Mouse (Mus musculus) common myeloid progenitor, adult 5-6 weeks (primary cell): Measurements from ENCODE around the gene Lgi1. TPM values are rescaled to one million over a fixed set of nuclear protein-coding genes. Genes with fewer than 3 reads are reported as not detected.
A peak's percentile ranks its signal among the peaks of the same experiment; 100 is the strongest.

Experiments used
- ATAC-seq: replicated peaks from 2 replicates; pipeline ENCODE4 v1.8.0; 2016; ENCODE audit warnings: low read depth, mild to moderate bottlenecking, moderate TSS enrichment, inconsistent platforms; ENCODE audit not compliant: poor library complexity, severe bottlenecking
- total RNA-seq: library from RNA; stranded (forward); fragments of 200-1000, 187-1606 nt; gene quantifications from 2 replicates; pipeline ENCODE4 v1.2.3, GENCODE M21; 2017

Gene Lgi1
- total RNA-seq, 1 experiment from 2014 or later = not detected

DNA sequence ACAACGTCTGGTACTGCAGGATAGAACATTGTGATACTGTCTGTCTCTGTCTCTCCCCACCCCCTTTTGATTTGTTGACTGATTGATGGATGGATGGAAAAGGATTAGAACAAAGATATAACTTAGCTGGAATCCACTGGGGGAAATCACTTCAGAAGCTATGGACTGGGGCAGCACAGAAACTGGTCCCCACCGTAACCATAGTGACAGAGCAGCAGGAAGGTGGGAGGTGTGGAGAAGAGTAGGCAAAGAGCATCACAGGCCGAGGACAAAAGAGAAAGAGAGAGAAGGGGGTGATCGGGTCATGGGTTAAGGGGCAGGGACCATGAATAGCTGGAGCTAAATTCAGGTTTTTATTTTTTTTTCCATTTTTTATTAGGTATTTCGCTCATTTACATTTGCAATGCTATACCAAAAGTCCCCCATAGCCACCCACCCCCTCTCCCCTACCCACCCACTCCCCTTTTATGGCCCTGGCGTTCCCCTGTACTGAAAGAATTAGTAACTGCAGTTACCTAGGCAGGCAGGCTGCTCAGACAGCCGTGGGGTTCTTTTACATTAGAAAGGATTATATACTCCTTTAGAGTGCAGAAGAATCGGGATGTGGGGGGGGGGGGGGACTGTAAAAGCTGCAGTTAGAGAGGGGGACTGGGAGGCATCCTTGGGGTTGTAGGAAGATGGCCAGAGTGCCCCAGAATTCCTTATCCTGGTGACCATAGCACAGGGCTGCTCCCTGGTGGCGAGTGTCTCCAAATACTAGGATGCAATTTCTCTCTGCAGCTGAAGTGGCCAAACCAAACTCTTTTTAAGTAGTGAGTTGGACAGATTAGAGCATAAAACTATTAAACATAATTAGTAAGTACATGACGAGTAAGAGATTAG, 60.1 kb downstream of the Lgi1 start:
- no peak for ATAC-seq

DNA sequence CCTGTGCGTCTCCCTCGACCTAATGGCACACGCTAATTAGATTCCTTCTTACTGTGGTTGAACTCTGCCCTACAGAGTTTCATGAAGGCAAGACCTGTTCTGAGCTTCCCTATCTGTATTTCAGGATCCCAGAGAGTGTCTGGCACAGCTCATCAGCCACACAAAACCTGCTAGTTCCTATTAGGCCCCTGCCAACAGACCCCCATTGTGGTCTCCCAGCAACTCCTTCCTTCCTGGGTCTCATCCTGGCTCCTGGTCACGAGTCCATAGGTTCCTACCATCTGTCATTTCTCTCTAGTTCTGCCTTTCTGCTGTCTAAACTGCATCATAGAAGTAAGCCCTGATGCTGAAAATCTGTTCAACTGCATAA, 60.7 kb downstream of the Lgi1 start:
- no peak for ATAC-seq

GRCm38 (mm10) chr19:38325854-38326253, 61.5 kb downstream of the Lgi1 start:
- ATAC-seq = no peak

DNA sequence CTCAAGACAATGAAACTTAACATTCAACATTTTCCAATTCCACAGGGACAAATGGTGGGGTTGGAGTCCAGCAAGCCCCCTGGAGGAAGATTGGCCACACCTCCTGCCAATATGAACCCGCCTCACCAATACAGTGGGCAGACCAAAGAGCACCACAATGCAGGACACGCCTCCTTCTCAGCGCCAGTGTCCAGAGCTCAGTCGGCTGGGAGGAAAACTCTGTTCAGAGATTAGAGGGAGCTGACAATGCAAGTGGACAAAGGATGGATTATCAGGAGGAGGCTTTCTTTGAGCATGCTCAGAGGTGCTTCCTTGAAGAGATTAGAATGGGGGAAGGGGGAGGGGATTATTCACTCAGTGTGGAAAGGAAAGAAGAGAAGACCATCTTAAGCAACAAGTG, 62.7 kb downstream of the Lgi1 start:
- ATAC-seq = no peak

DNA sequence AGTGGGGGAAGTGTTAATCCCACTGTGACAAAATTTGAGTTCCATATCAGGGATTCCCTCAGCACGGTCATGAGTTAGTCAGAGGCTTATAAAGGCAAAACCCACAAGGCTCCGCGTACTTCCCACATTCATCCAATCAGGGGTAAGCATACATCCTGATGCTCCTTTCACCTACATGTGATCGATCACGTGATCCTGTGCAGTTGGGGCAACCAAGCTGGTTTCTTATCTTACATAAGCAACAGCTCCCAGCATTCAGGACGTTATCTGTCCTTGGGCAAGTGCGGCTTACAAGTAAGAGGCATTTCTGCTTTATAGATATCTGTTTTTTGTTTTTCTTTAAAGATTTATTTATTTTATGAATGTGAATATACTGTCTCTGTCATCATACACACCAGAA, 63.7 kb downstream of the Lgi1 start:
- no peak for ATAC-seq

DNA sequence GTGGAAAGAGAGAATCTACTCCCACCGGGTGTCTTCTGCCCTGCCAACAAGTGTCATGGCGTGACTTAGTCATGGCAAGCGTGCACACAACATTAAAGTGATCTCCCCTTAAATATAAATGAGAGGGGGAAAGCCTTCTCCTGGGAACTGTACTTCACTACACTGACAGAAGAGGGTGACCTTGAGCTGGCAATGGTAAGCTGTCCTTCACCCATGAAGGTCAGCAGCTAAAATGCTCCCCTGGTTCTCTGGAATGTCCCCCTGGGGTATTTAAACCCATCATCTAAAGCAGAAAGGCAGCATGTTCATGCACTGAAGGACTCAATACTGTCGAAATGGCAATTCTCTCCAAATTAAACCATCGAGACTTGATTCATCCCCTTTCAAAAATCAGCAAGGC, 64.9 kb downstream of the Lgi1 start:
- ATAC-seq = no peak

- ATAC-seq = no peak
These were observed 66.7 kb downstream of the Lgi1 start for GRCm38 (mm10) chr19:38331072-38331471.

- ATAC-seq = no peak
These were observed 67.9 kb downstream of the Lgi1 start for GRCm38 (mm10) chr19:38332245-38332644.

- ATAC-seq = no peak
These were observed 68.5 kb downstream of the Lgi1 start for GRCm38 (mm10) chr19:38332820-38333219.

DNA sequence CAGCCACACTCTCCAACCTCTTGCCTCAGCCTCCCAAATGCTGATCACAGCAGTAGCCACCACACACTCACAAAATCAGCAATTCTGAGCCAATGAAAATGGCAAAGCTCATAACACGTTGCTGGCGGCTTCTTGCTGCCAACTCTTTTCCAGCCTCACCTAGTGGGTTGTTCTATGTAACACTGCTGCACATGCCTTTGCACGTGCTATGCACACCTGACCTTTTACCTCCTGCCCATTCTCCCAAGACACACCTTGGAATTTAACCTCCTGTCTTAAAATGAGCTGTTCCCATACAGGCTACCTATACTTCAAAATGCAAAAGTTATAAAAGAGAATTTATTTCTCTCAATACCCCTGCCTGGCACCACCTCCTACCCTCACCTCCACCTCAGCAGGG, 72.2 kb downstream of the Lgi1 start:
- no peak for ATAC-seq

DNA sequence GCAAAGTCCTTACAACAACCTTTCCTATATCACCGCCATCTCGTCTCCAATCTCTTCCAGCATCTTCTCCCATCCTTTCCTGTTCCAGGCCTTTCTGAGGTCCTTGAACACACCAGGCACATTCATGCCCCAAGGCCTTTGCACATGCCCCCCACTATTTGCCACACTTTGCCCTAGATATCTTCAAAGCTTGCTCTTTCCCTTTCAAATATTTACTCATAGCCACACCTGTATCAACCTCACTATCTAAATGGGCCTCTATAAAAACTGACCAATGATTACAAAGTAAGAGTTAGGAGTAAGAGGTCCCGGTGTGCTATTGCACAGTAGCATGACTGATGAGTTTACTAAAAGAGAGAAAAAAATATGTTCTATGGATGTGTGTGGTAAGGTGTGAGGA, 73.0 kb downstream of the Lgi1 start:
- no peak for ATAC-seq

DNA sequence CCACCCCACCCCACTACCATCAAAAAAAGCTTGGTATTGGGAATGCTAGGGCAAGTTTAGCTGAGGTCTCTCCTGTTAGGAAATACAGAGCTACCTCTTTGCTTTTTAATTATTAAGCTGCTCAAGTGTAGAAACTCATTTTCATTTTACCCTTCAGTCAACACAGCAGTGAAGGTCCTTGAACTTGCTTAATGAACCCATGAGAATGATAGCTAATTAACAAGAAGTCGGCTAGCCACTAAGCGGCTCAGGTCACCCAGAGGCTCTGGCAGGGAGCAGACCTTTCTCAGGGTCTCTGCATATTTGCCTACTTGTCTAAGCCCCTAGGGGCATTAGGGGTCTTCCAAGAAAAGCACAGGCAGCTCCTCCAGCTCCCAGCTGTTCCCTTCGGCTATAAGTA, 75.4 kb downstream of the Lgi1 start:
- ATAC-seq = no peak

- no peak for ATAC-seq
These were observed 78.9 kb downstream of the Lgi1 start for GRCm38 (mm10) chr19:38343246-38343645.

DNA sequence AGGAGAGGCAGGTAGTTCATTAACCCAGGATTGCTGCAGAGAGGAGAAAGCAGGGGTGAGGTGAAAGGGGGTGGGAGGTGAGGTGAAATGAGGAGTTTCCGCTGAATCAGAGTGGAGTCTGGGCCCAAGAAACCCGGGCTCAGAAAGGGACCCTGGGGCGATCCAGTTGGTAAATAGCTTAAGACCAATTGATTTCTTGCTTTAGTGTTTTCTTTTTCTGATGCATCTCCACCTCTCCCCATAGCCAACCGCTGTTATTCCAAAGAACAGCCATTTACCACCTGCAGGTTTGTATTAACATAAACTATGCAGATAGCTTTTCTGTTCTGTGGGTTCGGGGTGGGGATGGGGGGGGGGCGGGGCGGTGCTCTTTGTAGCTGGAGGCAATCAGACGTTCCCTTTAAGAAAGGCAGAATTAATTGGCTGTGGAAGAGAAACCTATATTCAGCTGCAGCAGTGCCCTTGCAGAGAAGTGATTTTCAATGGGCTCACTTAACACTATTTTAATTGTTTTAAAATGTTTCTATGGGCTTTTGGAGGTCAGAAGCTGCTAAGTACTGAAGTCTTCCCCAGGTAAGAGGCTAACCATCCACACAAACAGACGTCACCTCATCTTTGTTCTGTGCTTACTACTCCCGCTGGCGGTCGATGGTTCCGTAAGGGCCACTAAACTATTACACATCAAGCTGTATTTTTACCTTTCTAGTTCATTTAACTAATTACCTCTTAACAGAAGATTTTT, 84.1 kb downstream of the Lgi1 start:
- ATAC-seq = no peak

DNA sequence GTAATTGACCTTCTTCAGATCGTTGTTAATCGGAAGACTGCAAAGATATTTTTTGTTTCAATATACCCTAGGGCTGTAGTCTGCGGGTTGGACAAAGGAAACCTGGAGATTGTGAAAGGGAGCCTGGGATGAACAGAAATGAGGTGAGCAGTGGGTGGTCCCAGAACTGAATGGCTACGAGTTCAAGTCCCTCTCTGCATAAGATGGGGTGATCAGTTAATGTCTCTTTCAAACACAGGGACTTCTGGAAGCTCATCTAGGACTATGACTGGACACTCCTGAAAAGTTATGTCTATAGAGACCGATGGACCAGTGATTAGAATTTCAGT, 84.6 kb downstream of the Lgi1 start:
- ATAC-seq = no peak

- no peak for ATAC-seq
These were observed 86.9 kb downstream of the Lgi1 start for GRCm38 (mm10) chr19:38351202-38351601.

- no peak for ATAC-seq
These were observed 87.4 kb downstream of the Lgi1 start for GRCm38 (mm10) chr19:38351728-38352127.

DNA sequence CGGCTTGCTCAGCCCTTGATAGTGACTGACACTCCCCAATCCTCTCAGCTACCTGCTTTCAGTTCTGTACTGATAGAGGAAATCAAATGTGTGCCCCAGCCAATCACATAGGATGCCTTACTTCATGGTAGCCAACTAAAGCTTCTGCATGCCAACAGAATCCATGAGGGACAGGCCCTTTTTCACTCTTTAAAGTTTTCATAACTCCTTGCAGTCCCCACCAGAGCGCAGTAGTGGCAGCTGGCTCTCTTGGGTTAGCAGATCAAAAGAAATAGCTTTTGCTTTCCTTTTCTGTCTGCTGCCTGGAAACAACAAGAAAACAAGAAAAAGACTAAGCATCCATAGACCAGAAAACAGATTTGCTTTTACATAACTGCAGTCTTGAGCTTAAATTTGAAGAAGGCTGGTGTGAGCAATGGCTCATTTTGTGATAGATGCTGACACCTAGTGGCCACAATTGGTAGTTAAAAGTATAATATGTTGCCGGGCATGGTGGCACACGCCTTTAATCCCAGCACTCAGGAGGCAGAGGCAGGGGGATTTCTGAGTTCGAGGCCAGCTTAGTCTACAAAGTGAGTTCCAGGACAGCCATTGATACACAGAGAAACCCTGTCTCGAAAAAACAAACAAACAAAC, 88.3 kb downstream of the Lgi1 start:
- peak; percentile 86 for ATAC-seq

- no peak for ATAC-seq
These were observed 89.9 kb downstream of the Lgi1 start for GRCm38 (mm10) chr19:38354279-38354678.

DNA sequence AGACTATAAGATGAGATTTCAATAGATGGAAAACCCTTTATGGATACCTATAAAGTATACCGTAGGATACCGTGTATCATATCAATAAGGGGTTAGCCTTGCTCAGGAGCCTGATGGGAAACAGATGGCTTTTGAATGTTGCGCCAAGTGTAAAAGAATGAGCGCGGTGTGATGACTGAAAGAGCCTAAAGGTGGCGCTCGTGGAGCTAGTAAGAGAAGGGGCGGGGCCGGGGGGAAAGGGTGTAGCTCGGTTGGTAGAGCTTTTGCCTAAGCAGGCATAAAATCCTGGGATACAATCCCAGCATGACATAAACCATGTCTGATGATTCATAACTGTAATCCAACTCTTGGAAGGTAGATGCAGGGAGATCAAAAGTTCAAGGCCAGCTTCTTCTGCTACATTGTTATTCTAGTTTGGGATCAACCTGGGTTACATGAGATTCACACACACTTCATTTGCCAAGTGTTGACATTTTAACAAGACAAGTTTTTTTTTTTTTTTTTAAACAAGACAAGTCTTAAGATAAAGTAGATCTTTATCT, 90.6 kb downstream of the Lgi1 start:
- ATAC-seq = no peak
